Mouse (Mus musculus): Measurements from ENCODE around the gene Rap2b.

GRCm38 (mm10) chr3:61348036-61348614 is 13.3 kb upstream of the Rap2b start:
- TF ChIP-seq CTCF (conservative IDR thresholded peaks at IDR 0.05; ENCODE audit: low read length) (no peak), NANOG (IDR thresholded peaks at IDR 0.05; ENCODE audit: borderline replicate concordance, low read length) (no peak)

Measured in E14TG2a.4 (cell line).